Mouse (Mus musculus): ENCODE measurements around the gene Gm8720. TPM values are rescaled to one million over a fixed set of nuclear protein-coding genes. Genes with fewer than 3 reads are reported as not detected.

Gm8720 gene
- not detected in 2 replicates for polyA plus RNA-seq (2012; rRNA removed)

DNA sequence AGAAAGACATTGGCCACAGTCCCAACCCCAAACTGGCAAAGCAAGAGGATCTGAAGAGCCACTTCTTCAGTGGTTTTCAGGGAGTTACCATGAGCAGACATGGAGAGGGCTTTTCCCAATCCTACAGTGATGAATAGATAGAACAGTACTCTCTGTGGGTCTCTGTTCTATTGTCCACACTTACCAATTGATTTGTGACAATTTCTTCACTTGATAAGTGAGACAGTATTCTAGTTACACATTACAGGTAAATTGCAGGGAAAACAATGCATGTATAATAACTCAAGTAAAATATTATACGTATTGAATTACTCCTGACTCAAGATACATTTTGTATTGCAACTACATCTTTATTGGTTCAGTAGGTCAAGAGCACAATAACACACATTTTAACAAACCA, at the start of gene Gm8720:
Gm8720 (minus strand) TSS at position 101 of the 400 bp plus-strand sequence.

DNA sequence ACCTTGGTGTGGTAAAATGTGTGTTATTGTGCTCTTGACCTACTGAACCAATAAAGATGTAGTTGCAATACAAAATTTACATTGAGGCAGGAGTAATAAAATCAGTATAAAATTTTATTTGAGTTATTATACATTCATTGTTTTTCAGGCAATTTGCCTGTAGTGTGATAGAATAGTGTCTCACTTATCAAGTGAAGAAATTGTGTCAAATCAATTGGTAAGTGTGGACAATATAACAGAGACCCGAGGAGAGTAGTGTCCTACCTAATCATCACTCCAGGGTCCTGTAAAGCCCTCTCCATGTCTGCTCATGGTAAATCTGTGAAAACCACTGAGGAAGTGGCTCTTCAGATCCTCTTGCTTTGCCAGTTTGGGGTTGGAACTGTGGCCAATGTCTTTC, 12.0 kb downstream of the Gm8720 start, which contains the start of gene Vmn1r163:
Vmn1r163 (plus strand) TSS at position 301 of the 400 bp plus-strand sequence.

DNA sequence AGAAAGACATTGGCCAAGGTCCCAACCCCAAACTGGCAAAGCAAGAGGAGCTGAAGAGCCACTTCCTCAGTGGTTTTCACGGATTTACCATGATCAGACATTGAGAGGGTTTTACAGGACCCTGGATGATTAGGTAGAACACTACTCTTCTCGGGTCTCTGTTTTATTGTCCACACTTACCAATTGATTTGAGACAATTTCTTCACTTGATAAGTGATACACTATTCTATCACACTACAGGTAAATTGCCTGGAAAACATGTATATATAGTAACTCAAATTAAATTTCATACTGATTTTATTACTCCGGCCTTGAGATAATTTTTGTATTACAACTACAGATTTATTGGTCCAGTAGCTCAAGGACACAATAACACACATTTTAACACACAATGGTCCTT, 47.4 kb downstream of the Gm8720 start, which contains the start of gene Gm4216:
Gm4216 (minus strand) TSS at position 101 of the 400 bp plus-strand sequence.

Other genes with a start within 250 kb of the Gm8720 start
- not detected in 2 replicates for gene Vmn1r159, start 223.9 kb downstream of the Gm8720 start, polyA plus RNA-seq (2012; rRNA removed)
- gene Vmn1r160, start 196.2 kb downstream of the Gm8720 start, polyA plus RNA-seq (2012; rRNA removed) = not detected in 2 replicates
- gene Gm4214, start 82.8 kb downstream of the Gm8720 start, polyA plus RNA-seq (2012; rRNA removed) = not detected in 2 replicates
- not detected in 2 replicates for gene Gm4216, start 47.5 kb downstream of the Gm8720 start, polyA plus RNA-seq (2012; rRNA removed)
- not detected in 2 replicates for gene Vmn1r163, start 11.9 kb downstream of the Gm8720 start, polyA plus RNA-seq (2012; rRNA removed)
- not detected in 2 replicates for gene Gm10662, start 77.0 kb upstream of the Gm8720 start, polyA plus RNA-seq (2012; rRNA removed)
- gene Vmn1r165, start 149.9 kb upstream of the Gm8720 start, polyA plus RNA-seq (2012; rRNA removed) = not detected in 2 replicates
- gene Vmn1r166, start 184.2 kb upstream of the Gm8720 start, polyA plus RNA-seq (2012; rRNA removed) = not detected in 2 replicates
- gene Gm6902, start 211.4 kb upstream of the Gm8720 start, polyA plus RNA-seq (2012; rRNA removed) = not detected in 2 replicates
- not detected in 2 replicates for gene Nlrp4e, start 233.7 kb upstream of the Gm8720 start, polyA plus RNA-seq (2012; rRNA removed)